Mouse (Mus musculus) myocyte (in vitro differentiated cells): Measurements from ENCODE around the gene Faf1. TPM values are rescaled to one million over a fixed set of nuclear protein-coding genes. Genes with fewer than 3 reads are reported as not detected.

ENCODE experiments used
- H3K27me3 ChIP-seq: one replicate; pipeline ENCODE4 v1.6.1; 2011; ENCODE audit not compliant: control insufficient read depth, insufficient read depth, insufficient read length
- H3K36me3 ChIP-seq: one replicate; pipeline ENCODE4 v1.6.1; 2011; ENCODE audit not compliant: control insufficient read depth, insufficient read depth
- H3K4me2 ChIP-seq: one replicate; pipeline ENCODE4 v1.6.1; 2011; ENCODE audit warnings: low read depth, control low read depth
- H3K4me3 ChIP-seq: one replicate; pipeline ENCODE4 v1.5.1; 2011; ENCODE audit warnings: mild to moderate bottlenecking, control low read depth, moderate library complexity
- H3K79me2 ChIP-seq: one replicate; pipeline ENCODE4 v1.6.1; 2011; ENCODE audit not compliant: control insufficient read depth, insufficient read depth
- H3ac ChIP-seq: one replicate; pipeline ENCODE4 v1.6.1; 2011; ENCODE audit not compliant: control insufficient read depth, insufficient read length
- CEBPB ChIP-seq: IDR thresholded peaks from 2 replicates; pipeline ENCODE4 v1.6.1; 2011; ENCODE audit warnings: mild to moderate bottlenecking, moderate library complexity; ENCODE audit not compliant: poor library complexity, insufficient read depth, severe bottlenecking
- E2F4 ChIP-seq: IDR thresholded peaks from one replicate; pipeline ENCODE4 v1.6.1; 2011; ENCODE audit warnings: mild to moderate bottlenecking, control low read depth, moderate library complexity; ENCODE audit not compliant: insufficient read depth
- MAX ChIP-seq: IDR thresholded peaks from one replicate; pipeline ENCODE4 v1.6.1; 2011; ENCODE audit warnings: low read depth, mild to moderate bottlenecking, control low read depth
- MYOD1 ChIP-seq, 3 experiments: IDR thresholded peaks; one replicate each; pipeline ENCODE4 v1.6.1; 2011; ENCODE audit warnings: control low read depth in 2 of 3, low read depth in 2 of 3, mild to moderate bottlenecking in 2 of 3, moderate library complexity in 1 of 3; ENCODE audit not compliant: insufficient read length in 2 of 3, control insufficient read depth in 1 of 3
- MYOG ChIP-seq, 3 experiments: IDR thresholded peaks; one replicate each; pipeline ENCODE4 v1.6.1; 2011; ENCODE audit warnings: control low read depth in 2 of 3, low read depth in 2 of 3, mild to moderate bottlenecking in 2 of 3; ENCODE audit not compliant: insufficient read length in 2 of 3, control insufficient read depth in 1 of 3, insufficient read depth in 1 of 3
- POLR2A ChIP-seq: IDR thresholded peaks from one replicate; pipeline ENCODE4 v1.6.1; 2011; ENCODE audit warnings: low read depth, mild to moderate bottlenecking, control low read depth, moderate library complexity; ENCODE audit not compliant: insufficient read length
- POLR2AphosphoS2 ChIP-seq: IDR thresholded peaks from one replicate; pipeline ENCODE4 v1.6.1; 2011; ENCODE audit warnings: low read depth, control low read depth; ENCODE audit not compliant: insufficient read length
- REST ChIP-seq: IDR thresholded peaks from one replicate; pipeline ENCODE4 v1.6.1; 2011; ENCODE audit warnings: mild to moderate bottlenecking, control low read depth, moderate library complexity; ENCODE audit not compliant: insufficient read depth, insufficient read length
- SRF ChIP-seq: IDR thresholded peaks from one replicate; pipeline ENCODE4 v1.6.1; 2011; ENCODE audit warnings: low read depth; ENCODE audit not compliant: control insufficient read depth, insufficient read length
- TCF12 ChIP-seq: IDR thresholded peaks from one replicate; pipeline ENCODE4 v1.6.1; 2011; ENCODE audit warnings: mild to moderate bottlenecking, control low read depth; ENCODE audit not compliant: poor library complexity, insufficient read depth, severe bottlenecking
- TCF3 ChIP-seq: IDR thresholded peaks from one replicate; pipeline ENCODE4 v1.6.1; 2011; ENCODE audit warnings: low read depth, control low read depth; ENCODE audit not compliant: insufficient read length
- USF1 ChIP-seq: IDR thresholded peaks from one replicate; pipeline ENCODE4 v1.6.1; 2011; ENCODE audit warnings: low read depth, mild to moderate bottlenecking, control low read depth, moderate library complexity
- polyA plus RNA-seq: library from polyadenylated mRNA; unstranded; fragments of >200 nt; fragmentation: generic; extraction: Trizol; gene quantifications from one replicate; pipeline ENCODE4 v1.2.1, GENCODE M21; 2012; ENCODE audit warnings: missing spikeins

Gene Faf1
- polyA plus RNA-seq, 1 experiment: 30.1 TPM

GRCm38 (mm10) chr4:109662271-109662670 is 14.1 kb upstream of the Faf1 start:
- Histone ChIP-seq H3K36me3 (no peaks in the 10 kb centered on the region), H3K4me3 (no peak overlapping the region), H3K27me3 (no peaks in the 10 kb centered on the region), H3K4me2 (peak overlapping the region; percentile 66), H3ac (no peak overlapping the region), H3K79me2 (peaks cover 54% of the 10 kb centered on the region)
- TF ChIP-seq POLR2AphosphoS2: no peak
- TF ChIP-seq MAX: no peak
- no peak for TF ChIP-seq SRF
- no peak for TF ChIP-seq MYOG (IDR thresholded peaks at IDR 0.05; ENCODE audit: control insufficient read depth in 1 of 3, insufficient read depth in 1 of 3, insufficient read length in 2 of 3, low read depth in 2 of 3)
- TF ChIP-seq USF1: no peak
- no peak for TF ChIP-seq CEBPB
- TF ChIP-seq REST: no peak
- TF ChIP-seq E2F4: no peak
- TF ChIP-seq TCF3: no peak
- no peak for TF ChIP-seq TCF12

- Histone ChIP-seq H3ac (no peak overlapping the region), H3K4me2 (peak overlapping the region; percentile 93), H3K36me3 (no peaks in the 10 kb centered on the region), H3K4me3 (peak overlapping the region; percentile 80), H3K79me2 (peaks cover 57% of the 10 kb centered on the region), H3K27me3 (no peaks in the 10 kb centered on the region)
- TF ChIP-seq POLR2A (no peak), TCF3 (no peak), MYOD1 (IDR thresholded peaks at IDR 0.05; ENCODE audit: control insufficient read depth in 1 of 3, insufficient read length in 2 of 3, low read depth in 2 of 3) (no peak), REST (no peak), POLR2AphosphoS2 (no peak), USF1 (no peak)
Measured at GRCm38 (mm10) chr4:109664091-109664490, 12.3 kb upstream of the Faf1 start.

- H3K4me3 ChIP-seq: peak overlapping the region; percentile 80
- H3K27me3 ChIP-seq: no peaks in the 10 kb centered on the region
- peaks cover 53% of the 10 kb centered on the region for H3K79me2 ChIP-seq
- TF ChIP-seq POLR2A (peak; percentile 31), MYOD1 (IDR thresholded peaks at IDR 0.05; ENCODE audit: control insufficient read depth in 1 of 3, insufficient read length in 2 of 3, low read depth in 2 of 3) (no peak), E2F4 (no peak), POLR2AphosphoS2 (no peak), USF1 (peak; percentile 67), REST (no peak), TCF3 (no peak), TCF12 (no peak), CEBPB (0 out of 2 replicates have a peak, but pooled peaks have one; percentile 8), MAX (no peak), MYOG (IDR thresholded peaks at IDR 0.05; ENCODE audit: control insufficient read depth in 1 of 3, insufficient read depth in 1 of 3, insufficient read length in 2 of 3, low read depth in 2 of 3) (no peak), SRF (no peak)
- no peaks in the 10 kb centered on the region for H3K36me3 ChIP-seq
- H3K4me2 ChIP-seq: peak overlapping the region; percentile 93
- peak overlapping the region; percentile 76 for H3ac ChIP-seq
Measured at GRCm38 (mm10) chr4:109665101-109665981, 11.0 kb upstream of the Faf1 start.

- TF ChIP-seq MYOG (IDR thresholded peaks at IDR 0.05; ENCODE audit: control insufficient read depth in 1 of 3, insufficient read depth in 1 of 3, insufficient read length in 2 of 3, low read depth in 2 of 3) (peak in 1 of 3 experiments; percentile 3), USF1 (no peak), TCF3 (no peak), TCF12 (no peak), MYOD1 (IDR thresholded peaks at IDR 0.05; ENCODE audit: control insufficient read depth in 1 of 3, insufficient read length in 2 of 3, low read depth in 2 of 3) (no peak)
- Histone ChIP-seq H3K4me2 (peak overlapping the region; percentile 67), H3K4me3 (peak overlapping the region; percentile 80), H3K79me2 (peaks cover 49% of the 10 kb centered on the region), H3ac (peak overlapping the region; percentile 76), H3K27me3 (no peaks in the 10 kb centered on the region), H3K36me3 (no peaks in the 10 kb centered on the region)
Measured at GRCm38 (mm10) chr4:109665982-109666460, 10.4 kb upstream of the Faf1 start.
